ENCODE assay signal across 16 mouse cellular contexts in genomic region chr12:45047172-45047571, GRCm38 (mm10). TPM values are rescaled to one million over a fixed set of nuclear protein-coding genes. Genes with fewer than 3 reads are reported as not detected.
DNase-seq lines count a peak whose midpoint lies in the region; ATAC-seq and TF ChIP-seq lines count a peak whose summit lies in the region.
"Had no signal": no experiment of that assay in that cellular context is flagged by ENCODE, and none has a peak within 500 bp of the region (broad histone marks: within the 10 kb centered on the region; RNA-seq: fewer than 3 reads in every experiment).

No protein-coding gene starts in this region.

- H3K9me3 ChIP-seq in lung, embryonic 16.5 days (ENCODE audit: control insufficient read depth, low read length) = no peaks in the 10 kb centered on the region
- no peaks in the 10 kb centered on the region for H3K9me3 ChIP-seq in kidney, embryonic 15.5 days (replicated peaks)
- H3K9me3 ChIP-seq: embryonic facial prominence, embryonic 15.5 days; heart, embryonic 15.5 days; hindbrain, embryonic 13.5 days had no signal

- H3K9ac ChIP-seq in lung, embryonic 16.5 days (ENCODE audit: low read length) = no peak overlapping the region
- H3K9ac ChIP-seq in kidney, embryonic 15.5 days = no peak overlapping the region
- H3K9ac ChIP-seq: embryonic facial prominence, embryonic 15.5 days; heart, embryonic 15.5 days; hindbrain, embryonic 13.5 days; liver, embryonic 14.5 days had no signal

- TF ChIP-seq POLR2A in myocyte (IDR thresholded peaks at IDR 0.05; ENCODE audit: insufficient read length, low read depth) = no peak

- peak; percentile 39; the same call in 1 of the 2 replicates for ATAC-seq in lung, embryonic 16.5 days (ENCODE audit: low read depth)
- 0 out of 2 replicates have a peak, but pooled peaks have one; percentile 25 for ATAC-seq in common myeloid progenitor, adult 5-6 weeks (replicated peaks; ENCODE audit: low read depth, poor library complexity, severe bottlenecking)
- peak; percentile 38; the same call in 1 of the 2 replicates for ATAC-seq in kidney, embryonic 15.5 days (replicated peaks; ENCODE audit: low FRiP score)
- ATAC-seq in megakaryocyte, adult 5-6 weeks (ENCODE audit: poor library complexity, severe bottlenecking) = no peak
- ATAC-seq: forebrain, embryonic 14.5 days; intestine, embryonic 16.5 days had no signal

- H3K4me2 ChIP-seq in lung, embryonic 16.5 days (ENCODE audit: low read depth, low read length) = no peak overlapping the region
- no peak overlapping the region for H3K4me2 ChIP-seq in kidney, embryonic 15.5 days
- H3K4me2 ChIP-seq in myocyte (ENCODE audit: low read depth) = peak overlapping the region; percentile 24
- H3K4me2 ChIP-seq: embryonic facial prominence, embryonic 15.5 days; heart, embryonic 15.5 days; hindbrain, embryonic 13.5 days had no signal

- no peak overlapping the region for H3ac ChIP-seq in myocyte (ENCODE audit: control insufficient read depth, insufficient read length)

- DNase-seq in lung, postnatal 14 days = no peak
- DNase-seq in gastrocnemius, postnatal 4 days (ENCODE audit: low spot score in 2 of 2) = no peak
- DNase-seq: cerebellum, adult 11-12 months; gastrocnemius, postnatal 10 days; right cerebral cortex, adult 18-20 months had no signal

- H3K36me3 ChIP-seq in lung, embryonic 16.5 days (ENCODE audit: control insufficient read depth, insufficient read depth, low read length) = no peaks in the 10 kb centered on the region
- no peaks in the 10 kb centered on the region for H3K36me3 ChIP-seq in kidney, embryonic 15.5 days
- no peaks in the 10 kb centered on the region for H3K36me3 ChIP-seq in myocyte (ENCODE audit: control insufficient read depth, insufficient read depth)
- H3K36me3 ChIP-seq: embryonic facial prominence, embryonic 15.5 days; heart, embryonic 15.5 days; hindbrain, embryonic 13.5 days had no signal

- peaks cover 2% of the 10 kb centered on the region; the same call in 1 of the 2 replicates for H3K4me1 ChIP-seq in lung, embryonic 16.5 days (replicated peaks; ENCODE audit: control insufficient read depth, insufficient read depth, low read length)
- peaks cover 24% of the 10 kb centered on the region for H3K4me1 ChIP-seq in kidney, embryonic 15.5 days
- H3K4me1 ChIP-seq: embryonic facial prominence, embryonic 15.5 days; hindbrain, embryonic 13.5 days had no signal

- H3K79me2 ChIP-seq in myocyte (ENCODE audit: control insufficient read depth, insufficient read depth) = no peaks in the 10 kb centered on the region

- WGBS in lung, embryonic 16.5 days = 55% methylated on average over 4 of the region's 4 CpGs
- 44% methylated on average over 4 of the region's 4 CpGs for WGBS in kidney, embryonic 15.5 days

- no peak overlapping the region for H3K4me3 ChIP-seq in lung, embryonic 16.5 days (ENCODE audit: low read length)
- H3K4me3 ChIP-seq in kidney, embryonic 15.5 days (replicated peaks) = no peak overlapping the region
- no peak overlapping the region for H3K4me3 ChIP-seq in myocyte
- H3K4me3 ChIP-seq: embryonic facial prominence, embryonic 15.5 days; heart, embryonic 15.5 days; hindbrain, embryonic 13.5 days had no signal

- no peaks in the 10 kb centered on the region for H3K27me3 ChIP-seq in lung, embryonic 16.5 days (ENCODE audit: control insufficient read depth, insufficient read depth, low read depth, low read length)
- no peaks in the 10 kb centered on the region for H3K27me3 ChIP-seq in kidney, embryonic 15.5 days
- H3K27me3 ChIP-seq in myocyte (ENCODE audit: control insufficient read depth, insufficient read depth, insufficient read length) = no peaks in the 10 kb centered on the region
- H3K27me3 ChIP-seq: embryonic facial prominence, embryonic 15.5 days; heart, embryonic 15.5 days; hindbrain, embryonic 13.5 days had no signal

- H3K27ac ChIP-seq in lung, embryonic 16.5 days (ENCODE audit: low read length) = no peak overlapping the region
- peak overlapping the region; percentile 74 for H3K27ac ChIP-seq in kidney, embryonic 15.5 days
- H3K27ac ChIP-seq: embryonic facial prominence, embryonic 15.5 days; heart, embryonic 15.5 days; hindbrain, embryonic 13.5 days; liver, embryonic 14.5 days had no signal

TF ChIP-seq in myocyte, 11 proteins besides CTCF, POLR2A, EP300 and RAD21:
- TF ChIP-seq E2F4 (IDR thresholded peaks at IDR 0.05; ENCODE audit: insufficient read depth) = no peak
- no peak for TF ChIP-seq MAX (IDR thresholded peaks at IDR 0.05; ENCODE audit: low read depth)
- no peak for TF ChIP-seq SRF (IDR thresholded peaks at IDR 0.05; ENCODE audit: control insufficient read depth, insufficient read length, low read depth)
- no peak for TF ChIP-seq TCF3 (IDR thresholded peaks at IDR 0.05; ENCODE audit: insufficient read length, low read depth)

RNA-seq across cellular contexts. Expression of gene Stxbp6, which starts 27.3 kb away (rescaled TPM):
- polyA plus RNA-seq in lung, embryonic 16.5 days (2015; fragmentation: Nextera tagmentation; extraction: Ambion mirVana) = 14.2 and 16.9 TPM in 2 replicates
- 0.87 and 1.6 TPM in 2 replicates for total RNA-seq in common myeloid progenitor, adult 5-6 weeks (2017)
- polyA plus RNA-seq in kidney, embryonic 15.5 days (2015; fragmentation: Nextera tagmentation; extraction: Ambion mirVana) = 39.7 and 40.2 TPM in 2 replicates
- not detected for polyA plus RNA-seq in myocyte (2012; fragmentation: generic; extraction: Trizol)
- total RNA-seq in megakaryocyte, adult 5-6 weeks (2015) = 43.0 and 54.7 TPM in 2 replicates
- total RNA-seq in megakaryocyte, adult 5-6 weeks (2017) = 53.3 and 56.1 TPM in 2 replicates
- total RNA-seq in gastrocnemius, postnatal 4 days (2021) = 10 to 100 TPM; 14.9 to 19.2 TPM
